Mouse (Mus musculus): Measurements from ENCODE around the gene Serpina1d.
"Not testable (repeated sequence)": the region's sequence is repeated elsewhere in the genome, so short reads cannot be mapped to it uniquely, and the experiment has no call there.

The Serpina1d gene

DNA sequence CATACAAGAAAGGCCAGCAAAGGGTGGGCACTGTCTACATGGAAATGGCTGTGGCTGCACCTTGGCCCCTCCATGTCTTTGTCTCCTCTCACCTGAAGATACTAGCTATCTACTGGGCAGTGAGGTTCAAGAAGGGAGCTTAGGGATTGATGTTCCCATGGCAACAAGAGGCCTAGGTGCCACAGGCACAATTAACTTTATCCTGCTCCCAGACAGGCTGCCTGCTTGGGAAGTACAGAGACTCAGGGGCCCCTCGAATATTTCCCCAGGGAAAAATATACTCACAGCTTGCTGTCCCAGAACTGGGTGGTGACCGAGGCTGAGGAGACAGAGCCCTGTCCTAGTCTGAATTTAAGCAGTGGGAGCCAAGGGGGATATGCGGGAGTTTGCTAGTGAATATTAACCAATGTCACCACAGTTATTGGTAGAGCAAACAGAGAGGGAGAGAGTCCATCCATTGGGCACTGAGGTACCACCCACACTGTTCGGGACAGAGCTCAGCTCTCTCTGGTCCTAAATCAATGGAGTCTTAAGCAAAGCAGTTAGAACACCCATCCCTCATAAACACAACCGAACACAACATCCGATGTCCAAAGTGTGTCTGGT lies at the start of gene Serpina1d:
Serpina1d (minus strand) TSS at position 347 of the 606 bp plus-strand sequence.
- not testable (repeated sequence) for DNase-seq

DNA sequence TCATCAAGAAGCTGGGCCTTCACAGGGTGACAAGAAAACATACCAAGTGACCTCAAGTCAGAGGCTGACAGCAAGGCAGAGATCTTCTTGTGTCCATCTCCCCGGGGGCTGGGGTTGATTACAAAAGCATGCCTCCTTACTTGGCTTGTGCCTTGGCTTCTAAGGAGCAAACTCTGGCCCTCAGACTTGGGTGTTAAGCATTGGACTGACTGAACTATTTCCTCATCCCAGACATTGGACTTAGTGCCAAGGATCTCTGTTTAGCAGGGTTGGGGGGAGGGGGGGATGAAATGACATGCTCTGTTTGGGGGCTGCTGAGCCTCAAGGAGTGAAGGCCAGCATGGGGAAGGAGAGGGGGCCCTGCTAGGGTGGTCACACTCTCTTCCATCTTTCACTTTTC lies 2.8 kb downstream of the Serpina1d start:
- peak; percentile 15 for DNase-seq

DNA sequence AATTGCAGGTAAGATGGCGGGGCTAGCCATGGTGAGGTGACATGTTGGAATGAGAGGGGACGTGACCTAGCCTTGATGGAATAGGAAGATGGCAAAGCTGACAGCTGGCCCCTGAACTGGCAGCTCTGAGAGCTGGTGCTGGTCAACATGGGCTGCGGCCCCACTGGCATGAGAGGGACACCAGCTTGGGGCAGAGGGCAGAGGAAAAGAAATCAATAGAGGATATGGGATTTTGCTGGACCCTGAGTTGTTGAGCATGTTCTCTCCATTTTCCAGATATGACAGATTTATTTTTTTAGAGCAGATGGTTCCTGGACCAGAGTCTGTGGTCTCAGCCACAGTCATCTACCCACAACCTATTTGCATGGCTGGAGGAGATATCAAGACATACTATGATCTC lies 10.3 kb downstream of the Serpina1d start:
- not testable (repeated sequence) for DNase-seq

DNA sequence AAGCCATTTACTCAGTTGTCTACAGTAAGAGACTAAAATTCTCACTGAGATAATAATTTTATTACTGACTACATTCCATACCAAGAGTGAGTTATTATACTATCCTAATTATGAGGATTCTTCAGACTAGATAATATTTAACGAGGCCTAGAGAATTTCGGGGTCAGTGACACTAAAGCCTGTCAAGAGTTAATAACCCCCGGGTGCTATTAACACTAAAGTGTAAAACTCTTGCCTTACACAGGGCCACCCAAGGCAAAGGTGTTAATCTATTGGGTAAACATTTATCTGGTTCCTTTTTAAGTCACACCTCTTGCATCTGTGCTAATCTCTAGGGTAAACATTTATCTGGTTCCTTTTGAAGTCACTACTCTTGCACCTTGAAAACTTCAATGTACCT lies 13.1 kb downstream of the Serpina1d start:
- DNase-seq: not testable (repeated sequence)

DNA sequence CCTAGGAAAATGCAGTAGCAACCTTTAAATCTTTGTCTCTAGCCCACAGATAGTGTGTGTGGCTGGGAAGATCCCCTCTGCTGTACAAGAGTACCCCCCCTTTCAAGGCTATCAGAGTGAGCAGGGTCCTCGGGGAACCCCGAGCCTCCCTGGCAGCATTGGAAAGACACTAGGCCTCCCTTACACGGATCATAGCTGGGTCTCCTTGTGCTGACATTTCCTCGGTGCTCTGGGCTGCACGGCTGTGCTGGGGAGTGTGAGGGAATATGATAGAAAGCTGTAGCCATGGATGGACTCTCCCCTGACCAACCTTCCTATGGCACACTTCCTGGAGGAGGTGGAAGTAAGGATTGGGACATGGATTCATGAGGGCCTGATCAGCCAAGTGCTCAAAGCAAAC lies 27.4 kb downstream of the Serpina1d start:
- not testable (repeated sequence) for DNase-seq

DNA sequence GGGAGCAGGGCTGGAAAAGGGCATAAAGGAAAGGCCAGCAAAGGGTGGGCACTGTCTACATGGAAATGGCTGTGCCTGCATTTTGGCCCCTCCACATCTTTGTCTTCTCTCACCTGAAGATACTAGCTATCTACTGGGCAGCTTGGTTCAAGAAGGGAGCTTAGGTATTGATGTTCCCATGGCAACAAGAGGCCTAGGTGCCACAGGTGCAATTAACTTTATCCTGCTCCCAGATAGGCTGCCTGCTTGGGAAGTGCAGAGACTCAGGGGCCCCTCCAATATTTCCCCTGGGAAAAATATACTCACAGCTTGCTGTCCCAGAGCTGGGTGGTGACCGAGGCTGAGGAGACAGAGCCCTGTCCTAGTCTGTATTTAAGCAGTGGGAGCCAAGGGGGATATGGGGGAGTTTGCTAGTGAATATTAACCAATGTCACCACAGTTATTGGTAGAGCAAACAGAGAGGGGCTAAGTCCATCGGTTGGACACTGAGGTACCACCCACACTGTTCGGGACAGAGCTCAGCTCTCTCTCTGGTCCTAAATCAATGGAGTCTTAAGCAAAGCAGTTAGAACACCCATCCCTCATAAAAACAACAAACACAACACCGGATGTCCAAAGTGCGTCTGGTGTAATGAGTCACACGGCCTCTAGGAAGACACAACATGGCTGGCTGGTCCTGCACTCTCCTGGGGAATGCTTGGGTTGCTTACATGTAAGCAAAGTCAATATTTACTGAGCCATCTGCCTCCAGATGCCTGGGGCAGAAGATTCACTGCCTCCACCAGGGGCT lies 35.4 kb downstream of the Serpina1d start:
- DNase-seq: not testable (repeated sequence)

DNA sequence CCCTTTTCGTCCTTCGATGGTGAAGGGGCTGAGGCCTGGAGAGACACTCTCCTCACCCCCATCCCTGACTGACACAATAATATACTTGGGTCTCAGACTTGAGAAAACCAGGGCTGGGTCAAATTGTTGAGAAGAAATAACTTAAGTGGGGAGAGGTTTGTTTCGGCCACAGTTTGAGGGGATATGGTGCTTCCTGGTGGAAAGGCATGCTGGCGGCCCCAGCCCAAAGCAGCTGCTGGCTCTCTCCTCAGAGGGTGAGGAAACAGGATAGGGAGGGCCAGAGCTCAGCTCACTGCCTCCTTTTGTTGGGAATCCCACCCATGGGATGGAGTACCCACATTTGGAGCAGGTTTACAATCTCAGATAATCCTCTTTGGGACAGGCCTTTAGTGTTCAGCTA lies 37.8 kb downstream of the Serpina1d start:
- DNase-seq: not testable (repeated sequence)

DNA sequence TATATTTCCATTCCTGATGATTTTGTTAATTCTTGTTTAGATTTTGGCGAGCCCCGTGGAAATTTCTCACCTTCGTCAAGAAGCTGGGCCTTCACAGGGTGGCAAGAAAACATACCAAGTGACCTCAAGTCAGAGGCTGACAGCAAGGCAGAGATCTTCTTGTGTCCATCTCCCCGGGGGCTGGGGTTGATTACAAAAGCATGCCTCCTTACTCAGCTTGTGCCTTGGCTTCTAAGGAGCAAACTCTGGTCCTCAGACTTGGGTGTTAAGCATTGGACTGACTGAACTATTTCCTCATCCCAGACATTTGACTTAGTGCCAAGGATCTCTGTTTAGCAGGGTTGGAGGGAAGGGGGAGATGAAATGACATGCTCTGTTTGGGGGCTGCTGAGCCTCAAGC lies 38.3 kb downstream of the Serpina1d start:
- not testable (repeated sequence) for DNase-seq
